Mouse (Mus musculus) limb, embryonic 14.5 days (tissue): Measurements from ENCODE around the gene Prdm16. TPM values are rescaled to one million over a fixed set of nuclear protein-coding genes. Genes with fewer than 3 reads are reported as not detected.

Source experiments
- ATAC-seq: fragments of 200-750 bp; cut with Nextera tagmentation; 2 replicates; pipeline ENCODE4 v1.8.0; 2017; ENCODE audit warnings: low read depth, moderate number of reproducible peaks, moderate TSS enrichment; ENCODE audit not compliant: low FRiP score
- DNase-seq: peaks from one replicate; pipeline ENCODE4 v3.0.0-alpha.2; 2015; ENCODE audit warnings: low spot score
- H3K27ac ChIP-seq: fragments of 300-500 bp; sonication (generic); replicated peaks from 2 replicates; pipeline ENCODE4 v1.5.1; 2014; ENCODE audit warnings: low read depth, mild to moderate bottlenecking, low read length, moderate library complexity, mixed read lengths
- H3K27me3 ChIP-seq: fragments of 300-500 bp; sonication (generic); 2 replicates; pipeline ENCODE4 v1.6.1; 2014; ENCODE audit warnings: low read length, mixed read lengths; ENCODE audit not compliant: control insufficient read depth, insufficient read depth
- H3K36me3 ChIP-seq: fragments of 300-500 bp; sonication (generic); 2 replicates; pipeline ENCODE4 v1.6.1; 2014; ENCODE audit warnings: mild to moderate bottlenecking, low read length, moderate library complexity, mixed read lengths; ENCODE audit not compliant: control insufficient read depth, insufficient read depth
- H3K4me1 ChIP-seq: fragments of 300-500 bp; sonication (generic); 2 replicates; pipeline ENCODE4 v1.6.1; 2014; ENCODE audit warnings: antibody characterized with exemption, low read length, mixed read lengths; ENCODE audit not compliant: control insufficient read depth, insufficient read depth
- H3K4me2 ChIP-seq: fragments of 300-500 bp; sonication (generic); replicated peaks from 2 replicates; pipeline ENCODE4 v1.6.1; 2014; ENCODE audit warnings: low read depth, mild to moderate bottlenecking, low read length, moderate library complexity; ENCODE audit not compliant: severe bottlenecking
- H3K4me3 ChIP-seq: fragments of 300-500 bp; sonication (generic); replicated peaks from 2 replicates; pipeline ENCODE4 v1.5.1; 2014; ENCODE audit warnings: low read length
- H3K9ac ChIP-seq: fragments of 300-500 bp; sonication (generic); 2 replicates; pipeline ENCODE4 v1.6.1; 2014; ENCODE audit warnings: mild to moderate bottlenecking, low read depth, low read length, moderate library complexity; ENCODE audit not compliant: severe bottlenecking
- H3K9me3 ChIP-seq: fragments of 300-500 bp; sonication (generic); 2 replicates; pipeline ENCODE4 v1.6.1; 2016; ENCODE audit warnings: low read length; ENCODE audit not compliant: control insufficient read depth
- POLR2A ChIP-seq: fragments of 200-500 bp; IDR thresholded peaks from 2 replicates; pipeline ENCODE4 v1.8.0; 2012; ENCODE audit warnings: inconsistent platforms, mild to moderate bottlenecking, moderate library complexity, borderline replicate concordance; ENCODE audit not compliant: insufficient read depth, insufficient read length; ENCODE audit errors: extremely low read depth
- WGBS: fragments of 180-500 bp; shearing (Covaris S2); extraction: QIAGEN DNeasy Blood & Tissue Kit; methylation state at CpG from one replicate; pipeline ENCODE4 v1.1.7; 2014; 5-methylcytosine and 5-hydroxymethylcytosine counted together
- polyA plus RNA-seq, 2 experiments: library from polyadenylated mRNA; depleted of rRNA in 1 of 2; stranded (reverse) in 1 of 2; unstranded in 1 of 2; fragments of >200 nt; fragmentation: Nextera tagmentation in 1 of 2; extraction: Ambion mirVana in 1 of 2; gene quantifications; 2 replicates each; pipeline versions ENCODE4 v1.2.1 to v1.2.3; 2012 to 2014

The Prdm16 gene
- polyA plus RNA-seq, 2 experiments, result 11.7 to 25.6 TPM

- peaks cover 16% of the 10 kb centered on the region; the same call in 1 of the 2 replicates for H3K4me1 ChIP-seq
- no peak overlapping the region for H3K4me2 ChIP-seq
- H3K9me3 ChIP-seq, result no peaks in the 10 kb centered on the region
- DNase-seq, result no peak
- no peak overlapping the region for H3K4me3 ChIP-seq
- no peak overlapping the region for H3K9ac ChIP-seq
- peaks cover 4% of the 10 kb centered on the region for H3K36me3 ChIP-seq
- TF ChIP-seq POLR2A, result no peak
- no peak for ATAC-seq
- H3K27me3 ChIP-seq, result no peaks in the 10 kb centered on the region
- WGBS, result 65% methylated on average over 9 of the region's 9 CpGs
- H3K27ac ChIP-seq, result no peak overlapping the region
These were observed 276.8 kb downstream of the Prdm16 start for GRCm38 (mm10) chr4:154359762-154360300.

- DNase-seq, result no peak
- Histone ChIP-seq H3K9me3 (no peaks in the 10 kb centered on the region), H3K4me2 (no peak overlapping the region), H3K36me3 (peaks cover 12% of the 10 kb centered on the region; the same call in 1 of the 2 replicates), H3K9ac (no peak overlapping the region), H3K4me3 (no peak overlapping the region), H3K4me1 (peaks cover 16% of the 10 kb centered on the region; the same call in 1 of the 2 replicates), H3K27me3 (no peaks in the 10 kb centered on the region), H3K27ac (no peak overlapping the region)
- 46% methylated on average over 11 of the region's 11 CpGs for WGBS
- ATAC-seq, result no peak
- TF ChIP-seq POLR2A, result no peak
These were observed 277.9 kb downstream of the Prdm16 start for GRCm38 (mm10) chr4:154358816-154359215.

- no peak overlapping the region for H3K27ac ChIP-seq
- no peak overlapping the region for H3K9ac ChIP-seq
- H3K27me3 ChIP-seq, result no peaks in the 10 kb centered on the region
- no peaks in the 10 kb centered on the region for H3K9me3 ChIP-seq
- WGBS, result 61% methylated on average over 5 of the region's 5 CpGs
- DNase-seq, result no peak
- TF ChIP-seq POLR2A, result no peak
- no peak for ATAC-seq
- peaks cover 12% of the 10 kb centered on the region; the same call in 1 of the 2 replicates for H3K36me3 ChIP-seq
- H3K4me1 ChIP-seq, result peaks cover 16% of the 10 kb centered on the region; the same call in 1 of the 2 replicates
- no peak overlapping the region for H3K4me2 ChIP-seq
- no peak overlapping the region for H3K4me3 ChIP-seq
These were observed 278.3 kb downstream of the Prdm16 start for GRCm38 (mm10) chr4:154358370-154358769.

GRCm38 (mm10) chr4:154355408-154355807 is 281.3 kb downstream of the Prdm16 start:
- Histone ChIP-seq H3K4me3 (no peak overlapping the region), H3K4me2 (no peak overlapping the region), H3K36me3 (peaks cover 12% of the 10 kb centered on the region; the same call in 1 of the 2 replicates), H3K9ac (no peak overlapping the region), H3K27me3 (no peaks in the 10 kb centered on the region), H3K4me1 (peaks cover 16% of the 10 kb centered on the region; the same call in 1 of the 2 replicates), H3K9me3 (no peaks in the 10 kb centered on the region), H3K27ac (no peak overlapping the region)
- WGBS, result 94% methylated on average over 5 of the region's 5 CpGs
- ATAC-seq (no peak), DNase-seq (no peak)
- TF ChIP-seq POLR2A, result no peak

- ATAC-seq (no peak), DNase-seq (no peak)
- no peak overlapping the region for H3K27ac ChIP-seq
- peaks cover 8% of the 10 kb centered on the region for H3K4me1 ChIP-seq
- no peaks in the 10 kb centered on the region for H3K27me3 ChIP-seq
- H3K9me3 ChIP-seq, result no peaks in the 10 kb centered on the region
- H3K36me3 ChIP-seq, result peaks cover 17% of the 10 kb centered on the region
- no peak overlapping the region for H3K4me3 ChIP-seq
- TF ChIP-seq POLR2A, result no peak
- H3K9ac ChIP-seq, result no peak overlapping the region
- no peak overlapping the region for H3K4me2 ChIP-seq
- 73% methylated on average over 13 of the region's 13 CpGs for whole genome bisulfite sequencing
These were observed 284.4 kb downstream of the Prdm16 start for GRCm38 (mm10) chr4:154352246-154352645.
